Mouse (Mus musculus): Measurements from ENCODE around the gene Zfp110. TPM values are rescaled to one million over a fixed set of nuclear protein-coding genes. Genes with fewer than 3 reads are reported as not detected.
A peak's percentile ranks its signal among the peaks of the same experiment; 100 is the strongest.

Zfp110 gene
- polyA plus RNA-seq, 1 experiment: 24.9 TPM

DNA sequence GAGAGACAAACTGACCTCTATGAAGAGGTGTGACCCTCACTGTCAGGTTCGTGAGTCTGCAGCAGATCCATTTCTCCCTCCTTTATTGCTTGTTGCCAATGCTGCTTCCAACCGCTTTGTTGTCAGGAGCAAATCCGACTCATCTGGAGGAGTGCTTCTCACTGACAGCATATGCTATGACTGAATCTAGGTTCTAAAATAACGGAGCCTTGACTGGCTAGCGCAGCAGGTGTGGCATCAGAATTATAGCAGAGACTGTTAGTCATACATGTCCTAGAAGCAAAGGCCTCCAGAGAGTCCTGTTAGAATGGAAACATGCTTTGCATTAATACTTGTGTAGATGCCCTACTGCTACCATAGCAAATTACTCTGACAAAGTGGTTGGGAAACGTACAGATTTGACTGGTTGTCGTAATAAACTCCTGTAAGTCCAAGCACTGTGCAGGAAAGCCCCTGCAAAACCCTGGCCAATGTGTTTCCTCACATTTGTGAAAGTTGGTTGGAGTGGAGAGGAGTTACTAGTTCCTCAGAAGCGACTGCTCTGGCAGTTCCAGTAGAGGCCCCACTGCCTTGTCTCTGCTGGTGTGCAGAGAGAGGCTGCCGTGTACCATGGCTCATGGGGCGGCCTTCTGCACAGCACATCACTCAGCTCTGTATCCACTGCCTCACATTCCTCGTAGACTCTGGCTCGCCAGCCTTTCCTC lies 52.2 kb downstream of the Zfp110 start:
- no peaks in the 10 kb centered on the region; the same call in 1 of the 2 replicates for H3K4me1 ChIP-seq (ENCODE audit: control insufficient read depth, insufficient read depth, low read length)
- no peak overlapping the region for H3K27ac ChIP-seq (ENCODE audit: control insufficient read depth, insufficient read depth, low read depth, low read length, poor library complexity)
- TF ChIP-seq POLR2A (IDR thresholded peaks at IDR 0.05; ENCODE audit: borderline replicate concordance, control insufficient read depth, low read depth, low read length): no peak
- no peak for TF ChIP-seq CTCF (IDR thresholded peaks at IDR 0.05; ENCODE audit: control insufficient read depth, insufficient read depth, low read length)
- no peak overlapping the region for H3K4me3 ChIP-seq (replicated peaks; ENCODE audit: control insufficient read depth, low read depth, low read length)
- WGBS: 70% methylated on average over 12 of the region's 12 CpGs

DNA sequence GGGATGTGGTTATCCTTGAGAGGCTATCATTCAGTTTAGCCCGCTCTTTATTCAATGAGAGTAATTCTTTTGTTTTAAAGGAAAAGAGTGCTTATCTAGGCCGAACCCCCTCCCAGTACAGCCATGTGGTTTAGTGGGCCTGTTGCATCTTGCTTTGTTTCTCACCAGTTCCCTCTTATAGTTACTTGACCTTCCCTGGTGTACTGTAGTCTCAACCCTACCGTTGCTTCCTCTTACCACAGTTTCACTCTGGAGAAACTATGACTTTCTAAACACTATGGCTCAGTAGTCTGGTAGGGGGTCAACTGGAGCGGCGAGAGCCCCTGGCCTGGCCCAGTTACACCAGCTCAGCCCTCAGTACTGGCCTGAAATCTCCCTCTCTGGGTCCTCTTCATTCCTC lies 53.0 kb downstream of the Zfp110 start:
- no peak for TF ChIP-seq CTCF (IDR thresholded peaks at IDR 0.05; ENCODE audit: control insufficient read depth, insufficient read depth, low read length)
- no peak for TF ChIP-seq POLR2A (IDR thresholded peaks at IDR 0.05; ENCODE audit: borderline replicate concordance, control insufficient read depth, low read depth, low read length)
- 54% methylated on average over 5 of the region's 5 CpGs for WGBS
- Histone ChIP-seq H3K4me1 (ENCODE audit: control insufficient read depth, insufficient read depth, low read length) (no peaks in the 10 kb centered on the region; the same call in 1 of the 2 replicates), H3K27ac (ENCODE audit: control insufficient read depth, insufficient read depth, low read depth, low read length, poor library complexity) (no peak overlapping the region), H3K4me3 (replicated peaks; ENCODE audit: control insufficient read depth, low read depth, low read length) (no peak overlapping the region)

GRCm38 (mm10) chr7:12890928-12891327 lies 56.4 kb downstream of the Zfp110 start:
- TF ChIP-seq CTCF (IDR thresholded peaks at IDR 0.05; ENCODE audit: control insufficient read depth, insufficient read depth, low read length) (no peak), POLR2A (IDR thresholded peaks at IDR 0.05; ENCODE audit: borderline replicate concordance, control insufficient read depth, low read depth, low read length) (no peak)
- Histone ChIP-seq H3K4me3 (replicated peaks; ENCODE audit: control insufficient read depth, low read depth, low read length) (no peak overlapping the region), H3K27ac (ENCODE audit: control insufficient read depth, insufficient read depth, low read depth, low read length, poor library complexity) (no peak overlapping the region), H3K4me1 (ENCODE audit: control insufficient read depth, insufficient read depth, low read length) (no peaks in the 10 kb centered on the region; the same call in 1 of the 2 replicates)
- 80% methylated on average over 14 of the region's 14 CpGs for WGBS

GRCm38 (mm10) chr7:12891334-12891733 lies 56.8 kb downstream of the Zfp110 start:
- H3K4me1 ChIP-seq (ENCODE audit: control insufficient read depth, insufficient read depth, low read length): no peaks in the 10 kb centered on the region; the same call in 1 of the 2 replicates
- TF ChIP-seq CTCF (IDR thresholded peaks at IDR 0.05; ENCODE audit: control insufficient read depth, insufficient read depth, low read length) (no peak), POLR2A (IDR thresholded peaks at IDR 0.05; ENCODE audit: borderline replicate concordance, control insufficient read depth, low read depth, low read length) (no peak)
- no peak overlapping the region for H3K4me3 ChIP-seq (replicated peaks; ENCODE audit: control insufficient read depth, low read depth, low read length)
- no peak overlapping the region for H3K27ac ChIP-seq (ENCODE audit: control insufficient read depth, insufficient read depth, low read depth, low read length, poor library complexity)
- WGBS: 5% methylated on average over 1 of the region's 1 CpGs

DNA sequence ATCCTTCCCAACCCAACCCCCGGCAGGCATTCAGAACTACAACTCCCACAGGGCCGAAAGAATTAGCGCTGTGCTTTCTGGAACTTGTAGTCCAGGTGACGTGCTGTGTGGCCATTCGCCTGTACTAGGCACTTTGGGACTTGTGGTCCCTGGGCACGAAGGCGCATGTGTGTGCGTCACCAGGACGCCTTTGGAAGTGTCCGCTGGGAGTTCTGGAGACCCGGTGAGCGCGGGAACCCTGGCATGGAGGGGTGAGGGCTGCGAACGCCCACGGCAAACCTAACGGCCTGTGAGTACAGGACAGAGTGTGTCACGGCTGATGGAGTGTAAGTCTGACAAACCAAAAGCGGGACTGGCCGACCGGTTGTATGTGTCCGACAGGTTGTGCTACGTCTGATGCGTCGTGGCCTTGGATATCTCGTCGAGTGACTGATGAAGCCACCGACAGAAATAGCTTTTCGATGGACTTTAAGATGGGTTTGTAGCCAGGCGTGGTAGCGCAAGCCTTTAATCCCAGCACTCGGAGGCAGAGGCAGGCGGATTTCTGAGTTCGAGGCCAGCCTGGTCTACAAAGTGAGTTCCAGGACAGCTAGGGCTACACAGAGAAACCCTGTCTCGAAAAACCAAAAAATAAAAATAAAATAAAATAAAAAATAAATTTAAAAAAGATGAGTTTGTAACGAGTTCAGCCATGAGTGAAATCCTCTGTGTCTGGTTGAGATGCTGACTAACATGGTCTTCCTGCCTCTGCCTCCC lies 63.3 kb downstream of the Zfp110 start, which contains the start of gene Zscan22:
Gene Zscan22 (plus strand): TSS at position 161 of the 756 bp plus-strand sequence.
- Histone ChIP-seq H3K4me1 (ENCODE audit: control insufficient read depth, insufficient read depth, low read length) (no peaks in the 10 kb centered on the region), H3K27ac (ENCODE audit: control insufficient read depth, insufficient read depth, low read depth, low read length, poor library complexity) (no peak within 1 kb of the TSS), H3K4me3 (replicated peaks; ENCODE audit: control insufficient read depth, low read depth, low read length) (peak within 1 kb of the TSS; percentile 94)
- WGBS: 3% methylated on average over 36 of the region's 36 CpGs
- no peak for TF ChIP-seq CTCF (IDR thresholded peaks at IDR 0.05; ENCODE audit: control insufficient read depth, insufficient read depth, low read length)
- TF ChIP-seq POLR2A (IDR thresholded peaks at IDR 0.05; ENCODE audit: borderline replicate concordance, control insufficient read depth, low read depth, low read length): peak; percentile 41; the same call in 1 of the 2 replicates

Other genes starting within 250 kb of the Zfp110 start
- gene Vmn2r53, start 226.0 kb upstream of the Zfp110 start, polyA plus RNA-seq (2011; ENCODE audit: insufficient read depth, insufficient read length, low replicate concordance, missing spikeins): 0.05 and 0.07 TPM in 2 replicates
- not detected in 2 replicates for gene Vmn2r54, start 194.4 kb upstream of the Zfp110 start, polyA plus RNA-seq (2011; ENCODE audit: insufficient read depth, insufficient read length, low replicate concordance, missing spikeins)
- not detected in 2 replicates for gene Vmn2r55, start 149.8 kb upstream of the Zfp110 start, polyA plus RNA-seq (2011; ENCODE audit: insufficient read depth, insufficient read length, low replicate concordance, missing spikeins)
- gene Vmn2r56, start 99.8 kb upstream of the Zfp110 start, polyA plus RNA-seq (2011; ENCODE audit: insufficient read depth, insufficient read length, low replicate concordance, missing spikeins): not detected in 2 replicates
- gene Zscan18, start 31.1 kb upstream of the Zfp110 start, polyA plus RNA-seq (2011; ENCODE audit: insufficient read depth, insufficient read length, low replicate concordance, missing spikeins): 0.27 and 1.2 TPM in 2 replicates
- 3.4 and 11.5 TPM in 2 replicates for gene Zfp329, start 15.9 kb upstream of the Zfp110 start, polyA plus RNA-seq (2011; ENCODE audit: insufficient read depth, insufficient read length, low replicate concordance, missing spikeins)
- 0.65 TPM in 1 of 2 replicates, not detected in the other for gene Zfp128, start 46.4 kb downstream of the Zfp110 start, polyA plus RNA-seq (2011; ENCODE audit: insufficient read depth, insufficient read length, low replicate concordance, missing spikeins)
- gene Zscan22, start 63.1 kb downstream of the Zfp110 start, polyA plus RNA-seq (2011; ENCODE audit: insufficient read depth, insufficient read length, low replicate concordance, missing spikeins): 2.3 and 2.6 TPM in 2 replicates
- gene Rps5, start 87.5 kb downstream of the Zfp110 start, polyA plus RNA-seq (2011; ENCODE audit: insufficient read depth, insufficient read length, low replicate concordance, missing spikeins): 895 and 1,171 TPM in 2 replicates
- gene Rnf225, start 92.7 kb downstream of the Zfp110 start, polyA plus RNA-seq (2011; ENCODE audit: insufficient read depth, insufficient read length, low replicate concordance, missing spikeins): 0.47 and 0.74 TPM in 2 replicates
- 0.70 and 0.80 TPM in 2 replicates for gene Zfp324, start 131.1 kb downstream of the Zfp110 start, polyA plus RNA-seq (2011; ENCODE audit: insufficient read depth, insufficient read length, low replicate concordance, missing spikeins)
- gene Zfp446, start 143.1 kb downstream of the Zfp110 start, polyA plus RNA-seq (2011; ENCODE audit: insufficient read depth, insufficient read length, low replicate concordance, missing spikeins): 2.3 and 4.4 TPM in 2 replicates
- gene Slc27a5, start 163.4 kb downstream of the Zfp110 start, polyA plus RNA-seq (2011; ENCODE audit: insufficient read depth, insufficient read length, low replicate concordance, missing spikeins): 1.7 and 2.2 TPM in 2 replicates
- 163 and 286 TPM in 2 replicates for gene Trim28, start 164.4 kb downstream of the Zfp110 start, polyA plus RNA-seq (2011; ENCODE audit: insufficient read depth, insufficient read length, low replicate concordance, missing spikeins)
- gene Zbtb45, start 175.3 kb downstream of the Zfp110 start, polyA plus RNA-seq (2011; ENCODE audit: insufficient read depth, insufficient read length, low replicate concordance, missing spikeins): 9.6 and 10.0 TPM in 2 replicates
- gene Chmp2a, start 200.0 kb downstream of the Zfp110 start, polyA plus RNA-seq (2011; ENCODE audit: insufficient read depth, insufficient read length, low replicate concordance, missing spikeins): 123 and 183 TPM in 2 replicates
- 132 and 135 TPM in 2 replicates for gene Ube2m, start 203.5 kb downstream of the Zfp110 start, polyA plus RNA-seq (2011; ENCODE audit: insufficient read depth, insufficient read length, low replicate concordance, missing spikeins)
- gene Mzf1, start 220.0 kb downstream of the Zfp110 start, polyA plus RNA-seq (2011; ENCODE audit: insufficient read depth, insufficient read length, low replicate concordance, missing spikeins): 0.83 and 4.1 TPM in 2 replicates

Measured in bone marrow, adult 2 months (tissue).